Mouse (Mus musculus) megakaryocyte, embryonic 14.5 days (primary cell): ENCODE data around the gene Mthfr.

ENCODE experiments used
- FLI1 ChIP-seq: IDR thresholded peaks from 2 replicates; pipeline ENCODE4 v1.6.1; 2012; ENCODE audit warnings: low read length, inconsistent platforms, mixed read lengths
- GATA1 ChIP-seq: IDR thresholded peaks from 3 replicates; pipeline ENCODE4 v1.6.1; 2012; ENCODE audit warnings: mixed read lengths, low read length, inconsistent platforms, borderline replicate concordance

DNA sequence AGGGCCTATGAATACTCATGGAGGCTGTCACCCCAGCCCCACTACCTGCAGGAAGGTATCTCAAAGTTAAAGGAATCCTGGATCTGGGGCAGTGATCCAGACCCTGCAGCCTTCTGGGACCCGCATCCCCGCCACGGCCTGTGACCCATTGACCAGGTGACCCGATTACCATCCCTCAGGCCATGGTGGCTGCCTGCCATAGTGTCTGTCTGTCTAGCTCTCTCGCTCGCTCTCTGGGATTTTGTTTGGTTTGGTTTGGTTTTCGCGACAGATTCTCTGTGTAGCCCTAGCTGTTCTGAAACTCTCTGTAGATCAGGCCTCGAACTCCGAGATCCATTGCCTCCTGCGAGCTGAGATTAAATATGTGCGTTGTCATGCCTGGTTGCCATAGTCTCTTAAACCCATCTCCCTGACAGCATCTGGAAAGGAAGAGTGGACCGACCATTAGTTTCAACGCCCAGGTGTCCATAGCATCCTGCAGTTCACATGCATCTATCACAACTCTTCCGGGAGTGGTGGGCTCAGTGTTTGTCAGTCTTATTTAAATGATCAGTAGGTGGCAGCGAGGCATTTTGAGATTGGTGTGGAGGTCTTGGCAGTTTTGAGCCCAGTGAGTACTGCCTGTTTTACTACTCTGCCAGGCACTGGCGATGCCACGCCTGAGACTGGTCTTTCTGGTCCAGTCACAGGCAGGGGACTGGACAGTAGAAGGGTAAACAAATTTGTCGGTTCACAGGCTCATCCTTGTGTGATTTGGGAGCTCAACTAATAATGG lies 564 bp downstream of the Mthfr start:
- no peak for TF ChIP-seq GATA1
- no peak for TF ChIP-seq FLI1
